Mouse (Mus musculus) liver (tissue): Measurements from ENCODE around the gene Ice2.
A peak's percentile ranks its signal among the peaks of the same experiment; 100 is the strongest.

Experiments
- DNase-seq: peaks from one replicate; pipeline ENCODE4 v3.0.0-alpha.2; 2020; ENCODE audit warnings: mixed read lengths

The Ice2 gene

GRCm38 (mm10) chr9:69419476-69419875, 21.8 kb downstream of the Ice2 start:
- no peak for DNase-seq

DNA sequence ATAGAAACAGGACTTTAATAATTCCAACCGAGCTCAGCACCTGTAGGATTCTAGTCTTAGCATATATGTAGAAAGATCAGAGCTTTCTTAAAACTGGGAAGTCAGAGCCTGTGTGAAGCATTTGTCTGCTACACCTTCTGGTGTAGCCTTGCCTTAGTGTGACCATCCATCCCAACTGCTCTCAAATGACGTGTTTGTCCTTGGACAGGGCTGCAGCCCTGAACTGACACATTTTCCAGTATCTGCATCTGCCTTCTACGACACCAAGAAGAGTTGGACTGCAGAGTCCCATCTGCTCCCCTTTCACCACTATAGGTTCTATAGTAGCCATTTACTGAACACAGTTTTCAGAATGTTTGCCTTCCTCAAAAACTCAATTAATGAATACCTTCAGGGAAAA, 32.8 kb downstream of the Ice2 start:
- DNase-seq, result no peak

GRCm38 (mm10) chr9:69431863-69432555, 34.3 kb downstream of the Ice2 start:
- no peak for DNase-seq

- DNase-seq, result no peak
These were observed 37.5 kb downstream of the Ice2 start for GRCm38 (mm10) chr9:69435194-69435593.

GRCm38 (mm10) chr9:69435662-69436061, 38.0 kb downstream of the Ice2 start:
- no peak for DNase-seq

DNA sequence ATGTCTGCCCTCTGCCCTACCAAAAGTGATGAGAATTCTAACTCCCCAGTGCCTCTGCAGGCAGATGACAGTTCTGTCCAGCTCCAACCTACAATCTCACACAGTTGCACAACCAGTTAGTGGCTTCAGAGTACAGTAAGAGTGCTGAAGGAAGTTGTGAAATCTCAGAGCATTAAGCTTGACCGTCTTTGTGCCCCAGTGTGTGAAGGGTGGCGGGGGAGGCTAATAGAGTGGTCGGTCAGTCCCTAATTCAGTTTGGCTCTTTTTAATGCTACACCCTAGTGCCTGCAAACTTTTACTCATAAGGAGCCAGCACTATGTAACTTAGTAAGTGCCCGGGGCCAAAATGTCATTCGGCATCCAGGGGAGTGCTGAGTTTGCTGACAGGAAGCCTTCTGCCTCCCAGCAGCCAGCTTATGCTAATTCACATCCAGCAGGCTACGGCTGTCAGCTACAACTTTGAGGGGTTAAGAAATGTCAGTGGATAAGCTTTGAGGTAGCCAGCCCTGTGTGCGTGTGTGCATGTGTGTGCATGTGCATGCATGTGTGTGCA, 42.2 kb downstream of the Ice2 start:
- no peak for DNase-seq

- DNase-seq, result no peak
These were observed 44.8 kb downstream of the Ice2 start for GRCm38 (mm10) chr9:69442471-69443038.

DNA sequence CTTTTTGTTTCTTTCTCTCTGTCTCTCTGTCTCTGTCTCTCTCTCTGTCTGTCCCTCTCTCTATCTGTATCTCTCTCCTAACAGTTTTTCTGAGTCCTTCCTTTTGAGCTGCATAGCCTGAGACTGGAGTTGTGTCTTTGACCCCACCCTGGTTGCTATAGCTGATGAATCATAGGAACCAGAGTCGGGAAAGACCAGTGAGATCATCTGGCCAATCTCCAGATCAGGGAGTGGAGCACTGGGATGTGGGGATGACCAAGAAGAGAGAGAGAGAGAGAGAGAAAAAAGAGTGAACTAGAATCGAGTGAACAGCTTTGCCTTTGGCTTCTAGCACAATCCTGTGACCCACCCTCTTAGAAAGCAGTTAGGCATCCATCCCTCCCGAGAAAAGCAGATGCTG, 45.5 kb downstream of the Ice2 start:
- DNase-seq, result no peak

DNA sequence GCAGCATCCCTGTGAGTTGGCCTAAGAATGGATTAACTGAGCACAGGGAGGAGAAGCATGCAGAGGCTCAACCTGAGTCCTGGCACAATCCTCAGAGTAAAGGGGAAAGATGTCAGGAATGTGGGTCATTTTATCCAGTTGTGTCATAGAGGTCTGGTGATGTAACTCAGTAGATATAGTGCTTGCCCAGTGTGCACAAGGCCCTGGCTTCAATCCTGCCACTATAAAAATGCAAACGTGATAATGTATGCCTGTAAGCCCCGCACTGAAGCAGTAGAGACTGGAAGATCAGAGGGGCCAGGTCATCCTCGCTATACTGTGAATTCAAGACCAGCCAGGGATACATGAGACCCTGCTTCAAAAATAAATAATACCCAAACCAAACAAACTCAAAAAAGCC, 51.1 kb downstream of the Ice2 start:
- DNase-seq, result no peak

GRCm38 (mm10) chr9:69450636-69451035, 52.9 kb downstream of the Ice2 start:
- no peak for DNase-seq

DNA sequence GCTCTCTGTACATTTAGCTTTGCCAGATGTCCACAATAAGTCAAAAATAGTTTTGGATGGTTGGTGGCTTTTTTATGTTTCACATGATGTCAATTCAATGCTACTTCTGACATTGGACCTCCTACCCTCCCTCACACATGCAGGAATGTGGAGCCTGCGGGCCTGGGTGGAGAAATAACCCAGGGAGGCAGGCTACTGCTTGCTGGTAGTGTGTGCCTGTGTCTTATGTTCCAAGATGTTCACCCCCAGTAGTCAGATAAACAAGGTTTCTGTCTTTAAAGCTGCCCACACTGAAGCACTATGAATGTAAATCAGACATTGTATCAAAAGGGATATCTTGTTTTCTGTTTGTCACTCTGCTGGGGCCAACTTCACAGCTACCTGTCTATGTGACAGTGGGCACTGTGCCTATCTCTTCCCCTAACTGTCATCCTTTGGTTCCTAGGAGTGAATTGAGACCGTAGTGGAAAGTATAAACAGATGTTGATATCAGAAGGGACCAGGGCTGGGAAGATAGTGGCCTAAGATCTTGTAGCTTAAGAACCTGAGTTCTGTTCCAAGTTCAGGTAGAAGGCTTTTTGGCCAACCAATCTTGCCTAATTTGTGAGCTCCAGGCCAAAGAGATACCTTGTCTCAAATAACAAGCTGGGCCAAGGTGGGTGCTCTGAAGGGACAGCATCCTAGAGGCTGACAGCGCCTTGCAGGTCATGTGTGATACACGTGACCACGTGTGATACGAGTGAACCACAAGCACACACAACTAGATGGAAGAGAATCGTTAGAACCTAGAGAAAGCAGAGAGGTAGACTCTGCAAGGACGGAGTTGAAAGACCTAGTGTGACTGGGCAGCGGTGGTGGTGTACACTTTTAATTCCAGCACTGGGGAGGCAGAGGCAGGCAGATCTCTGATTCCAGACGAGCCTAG, 54.4 kb downstream of the Ice2 start:
- DNase-seq, result no peak

DNA sequence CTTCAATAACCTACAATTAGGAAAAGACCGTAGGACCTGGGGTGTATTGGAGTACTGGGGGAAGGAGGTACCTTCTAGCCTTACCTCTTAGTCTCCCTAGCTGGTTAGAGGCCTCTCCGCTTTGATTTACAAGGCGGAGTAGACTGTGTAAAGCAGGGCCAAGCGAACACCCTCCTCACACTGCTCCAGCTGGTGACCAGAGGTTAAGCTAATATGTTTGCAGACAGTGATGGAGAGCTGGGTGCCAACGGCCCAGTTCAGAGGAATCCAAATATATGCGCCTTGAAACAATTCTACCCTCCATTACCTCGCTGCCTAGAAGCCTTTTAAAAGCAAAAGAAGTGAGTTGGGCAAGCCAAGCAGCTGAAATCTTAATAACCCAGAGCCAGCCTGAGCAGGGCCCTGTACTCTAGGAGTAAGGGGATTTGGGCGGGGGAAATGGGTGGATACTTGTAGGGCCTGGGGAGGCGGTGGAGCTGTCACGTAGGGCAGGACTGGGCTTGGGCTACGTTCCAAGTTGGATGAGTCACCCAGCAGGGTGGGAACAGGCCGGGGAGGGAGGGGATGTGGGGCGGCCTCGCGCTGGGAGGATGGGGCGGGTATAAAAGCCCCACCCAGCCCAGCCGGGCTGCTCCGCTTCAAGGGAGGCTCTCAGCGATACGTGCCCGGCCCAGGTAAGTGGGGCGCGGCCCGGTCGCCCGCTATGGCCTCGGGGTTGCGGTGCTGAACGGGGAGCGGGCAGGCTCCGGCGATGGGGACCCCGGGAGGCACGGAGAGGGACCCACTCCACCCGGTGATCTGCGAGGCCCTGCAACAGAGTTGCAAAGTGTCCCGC, 55.6 kb downstream of the Ice2 start, which contains the start of gene Anxa2:
Anxa2 (plus strand) TSS at position 555 of the 835 bp plus-strand sequence.
- DNase-seq, result peak; percentile 84

GRCm38 (mm10) chr9:69453901-69454666, 56.4 kb downstream of the Ice2 start:
- peak; percentile 43 for DNase-seq

- no peak for DNase-seq
These were observed 57.0 kb downstream of the Ice2 start for GRCm38 (mm10) chr9:69454691-69455090.

- no peak for DNase-seq
These were observed 57.7 kb downstream of the Ice2 start for GRCm38 (mm10) chr9:69455391-69455790.

GRCm38 (mm10) chr9:69456406-69457075, 58.8 kb downstream of the Ice2 start:
- no peak for DNase-seq

DNA sequence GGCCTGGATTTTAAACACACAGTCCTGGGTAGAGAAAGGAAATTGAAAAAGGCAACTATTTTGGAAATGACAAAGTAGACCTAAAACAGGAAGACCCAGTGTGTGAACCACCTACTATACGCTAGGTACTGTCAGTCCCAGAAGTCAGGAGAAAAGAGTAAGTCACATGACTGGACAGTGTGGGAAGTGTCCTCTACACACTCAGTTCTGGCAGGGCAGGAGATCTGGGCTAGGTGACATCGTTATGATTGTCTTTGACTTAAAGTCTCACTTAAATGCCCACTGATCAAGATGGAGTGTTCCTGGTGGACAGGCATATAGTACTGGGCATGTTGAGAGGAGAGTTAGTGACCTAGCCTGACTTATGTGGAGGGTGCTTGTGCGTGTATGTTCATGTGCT, 59.4 kb downstream of the Ice2 start:
- no peak for DNase-seq

DNA sequence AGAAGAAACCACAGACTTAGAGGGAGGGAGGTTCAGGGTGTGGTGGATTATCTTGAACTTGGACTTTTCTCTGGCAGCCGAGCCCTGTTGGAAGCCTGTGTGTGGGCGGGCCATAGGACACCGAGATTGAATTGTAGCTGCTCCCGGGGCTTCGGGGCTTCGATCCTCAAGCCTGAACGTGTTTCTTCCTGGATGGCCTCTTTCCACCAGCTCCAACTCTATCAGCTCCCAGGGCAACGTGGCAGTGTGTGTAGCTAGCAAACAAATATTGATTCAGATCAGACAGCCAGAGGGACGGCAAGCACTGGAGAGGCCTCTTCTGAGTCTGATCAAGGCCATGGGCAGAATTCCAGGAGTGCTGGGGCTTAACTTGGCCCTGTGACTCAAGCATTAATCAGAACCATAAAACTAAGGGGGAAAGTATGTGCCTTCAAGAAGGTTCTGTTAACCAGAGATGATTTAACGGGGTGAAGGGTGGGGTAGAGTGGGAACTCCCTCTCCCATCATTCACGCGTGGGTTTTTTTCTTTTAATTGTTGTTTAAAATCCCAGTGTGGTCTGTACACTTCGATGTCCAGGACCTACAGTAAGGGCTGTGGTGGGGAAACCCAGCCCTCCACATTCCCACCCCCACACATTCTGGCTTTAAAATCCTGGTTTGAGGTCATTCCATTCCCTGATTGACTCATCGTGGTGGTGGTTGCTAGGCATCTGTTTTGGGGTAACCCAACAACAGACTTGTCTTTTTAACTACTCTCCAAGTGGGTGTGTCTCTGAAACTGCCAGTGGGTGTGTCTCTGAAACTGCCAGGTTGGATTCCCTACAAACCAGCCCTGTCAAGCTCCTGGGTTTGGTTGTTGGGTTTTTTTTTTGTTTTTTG, 60.3 kb downstream of the Ice2 start:
- peak; percentile 37 for DNase-seq

DNA sequence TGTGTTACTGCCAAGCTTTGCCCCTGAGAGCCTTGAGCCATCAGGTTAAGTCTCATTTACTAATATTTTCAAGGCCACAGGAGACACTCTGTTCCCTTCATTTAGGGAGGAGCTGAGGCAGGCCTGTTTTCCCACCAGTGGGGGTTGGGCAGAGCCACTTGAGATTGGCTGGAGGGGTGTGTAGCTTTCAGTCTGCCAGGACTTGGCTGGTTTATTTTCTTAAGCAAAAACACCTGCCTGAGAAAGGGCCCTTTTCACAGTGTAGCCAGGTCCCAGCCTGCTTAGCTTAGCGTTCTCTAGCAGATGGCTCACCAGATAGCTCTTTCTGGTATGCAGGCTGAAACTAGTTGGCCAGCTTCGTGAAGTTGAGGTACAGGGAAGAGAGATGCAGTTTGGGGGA, 61.3 kb downstream of the Ice2 start:
- DNase-seq, result no peak

GRCm38 (mm10) chr9:69459876-69460275, 62.2 kb downstream of the Ice2 start:
- no peak for DNase-seq
